Mouse (Mus musculus): ENCODE data around the gene Pam. TPM values are rescaled to one million over a fixed set of nuclear protein-coding genes. Genes with fewer than 3 reads are reported as not detected.

Gene Pam
- polyA plus RNA-seq, 1 experiment from 2014 or later = 21.5 TPM

GRCm38 (mm10) chr1:97938053-97938452 lies 157.4 kb downstream of the Pam start:
- Histone ChIP-seq H3K9me3 (ENCODE audit: control insufficient read depth, low read length) (no peaks in the 10 kb centered on the region), H3K4me2 (ENCODE audit: low read depth, low read length, severe bottlenecking) (no peak overlapping the region), H3K27me3 (ENCODE audit: control insufficient read depth, insufficient read depth, low read length) (no peaks in the 10 kb centered on the region), H3K27ac (ENCODE audit: low read depth, low read length) (no peak overlapping the region), H3K36me3 (ENCODE audit: control insufficient read depth, insufficient read depth, low read length) (no peaks in the 10 kb centered on the region), H3K4me3 (ENCODE audit: low read depth, low read length) (no peak overlapping the region), H3K9ac (ENCODE audit: low read length) (no peak overlapping the region), H3K4me1 (replicated peaks; ENCODE audit: control insufficient read depth, insufficient read depth, low read length) (no peaks in the 10 kb centered on the region)
- no peak for ATAC-seq (replicated peaks; ENCODE audit: low FRiP score)
- no peak for DNase-seq (ENCODE audit: low spot score)
- WGBS = 56% methylated on average over 3 of the region's 3 CpGs

- Histone ChIP-seq H3K4me2 (ENCODE audit: low read depth, low read length, severe bottlenecking) (no peak overlapping the region), H3K36me3 (ENCODE audit: control insufficient read depth, insufficient read depth, low read length) (no peaks in the 10 kb centered on the region), H3K4me3 (ENCODE audit: low read depth, low read length) (no peak overlapping the region), H3K4me1 (replicated peaks; ENCODE audit: control insufficient read depth, insufficient read depth, low read length) (no peaks in the 10 kb centered on the region; the same call in 1 of the 2 replicates), H3K9me3 (ENCODE audit: control insufficient read depth, low read length) (no peaks in the 10 kb centered on the region), H3K27me3 (ENCODE audit: control insufficient read depth, insufficient read depth, low read length) (no peaks in the 10 kb centered on the region), H3K9ac (ENCODE audit: low read length) (no peak overlapping the region), H3K27ac (ENCODE audit: low read depth, low read length) (no peak overlapping the region)
- no peak for ATAC-seq (replicated peaks; ENCODE audit: low FRiP score)
- no peak for DNase-seq (ENCODE audit: low spot score)
Measured at GRCm38 (mm10) chr1:97934940-97935339, 160.5 kb downstream of the Pam start.

- 53% methylated on average over 4 of the region's 4 CpGs for WGBS
- peaks cover 5% of the 10 kb centered on the region; the same call in 1 of the 2 replicates for H3K4me1 ChIP-seq (replicated peaks; ENCODE audit: control insufficient read depth, insufficient read depth, low read length)
- no peak for DNase-seq (ENCODE audit: low spot score)
- no peak; the same call in 1 of the 2 replicates for ATAC-seq (replicated peaks; ENCODE audit: low FRiP score)
- H3K9ac ChIP-seq (ENCODE audit: low read length) = no peak overlapping the region
- no peak overlapping the region for H3K4me3 ChIP-seq (ENCODE audit: low read depth, low read length)
- no peaks in the 10 kb centered on the region for H3K36me3 ChIP-seq (ENCODE audit: control insufficient read depth, insufficient read depth, low read length)
- no peaks in the 10 kb centered on the region for H3K27me3 ChIP-seq (ENCODE audit: control insufficient read depth, insufficient read depth, low read length)
- no peaks in the 10 kb centered on the region for H3K9me3 ChIP-seq (ENCODE audit: control insufficient read depth, low read length)
- H3K4me2 ChIP-seq (ENCODE audit: low read depth, low read length, severe bottlenecking) = no peak overlapping the region
- no peak overlapping the region for H3K27ac ChIP-seq (ENCODE audit: low read depth, low read length)
Measured at GRCm38 (mm10) chr1:97931220-97931619, 164.2 kb downstream of the Pam start.

- no peak overlapping the region for H3K27ac ChIP-seq (ENCODE audit: low read depth, low read length)
- H3K27me3 ChIP-seq (ENCODE audit: control insufficient read depth, insufficient read depth, low read length) = no peaks in the 10 kb centered on the region
- H3K36me3 ChIP-seq (ENCODE audit: control insufficient read depth, insufficient read depth, low read length) = no peaks in the 10 kb centered on the region
- H3K4me2 ChIP-seq (ENCODE audit: low read depth, low read length, severe bottlenecking) = 0 out of 2 replicates have a peak overlapping the region, but pooled peaks have one; percentile 21
- WGBS = 21% methylated on average over 4 of the region's 4 CpGs
- H3K4me1 ChIP-seq (replicated peaks; ENCODE audit: control insufficient read depth, insufficient read depth, low read length) = peaks cover 5% of the 10 kb centered on the region; the same call in 1 of the 2 replicates
- no peak for DNase-seq (ENCODE audit: low spot score)
- no peak overlapping the region for H3K4me3 ChIP-seq (ENCODE audit: low read depth, low read length)
- no peak overlapping the region for H3K9ac ChIP-seq (ENCODE audit: low read length)
- H3K9me3 ChIP-seq (ENCODE audit: control insufficient read depth, low read length) = no peaks in the 10 kb centered on the region
- ATAC-seq (replicated peaks; ENCODE audit: low FRiP score) = peak; percentile 88
Measured at GRCm38 (mm10) chr1:97929415-97930028, 165.9 kb downstream of the Pam start.

GRCm38 (mm10) chr1:97926789-97927188 lies 168.7 kb downstream of the Pam start:
- Histone ChIP-seq H3K4me1 (replicated peaks; ENCODE audit: control insufficient read depth, insufficient read depth, low read length) (peaks cover 7% of the 10 kb centered on the region; the same call in 1 of the 2 replicates), H3K4me2 (ENCODE audit: low read depth, low read length, severe bottlenecking) (no peak overlapping the region), H3K36me3 (ENCODE audit: control insufficient read depth, insufficient read depth, low read length) (no peaks in the 10 kb centered on the region), H3K27me3 (ENCODE audit: control insufficient read depth, insufficient read depth, low read length) (no peaks in the 10 kb centered on the region), H3K9ac (ENCODE audit: low read length) (no peak overlapping the region), H3K4me3 (ENCODE audit: low read depth, low read length) (no peak overlapping the region), H3K27ac (ENCODE audit: low read depth, low read length) (no peak overlapping the region), H3K9me3 (ENCODE audit: control insufficient read depth, low read length) (no peaks in the 10 kb centered on the region)
- no peak for DNase-seq (ENCODE audit: low spot score)
- ATAC-seq (replicated peaks; ENCODE audit: low FRiP score) = no peak
- 92% methylated on average over 7 of the region's 7 CpGs for WGBS

GRCm38 (mm10) chr1:97926017-97926540 lies 169.4 kb downstream of the Pam start:
- no peak for ATAC-seq (replicated peaks; ENCODE audit: low FRiP score)
- peaks cover 7% of the 10 kb centered on the region; the same call in 1 of the 2 replicates for H3K4me1 ChIP-seq (replicated peaks; ENCODE audit: control insufficient read depth, insufficient read depth, low read length)
- no peaks in the 10 kb centered on the region for H3K9me3 ChIP-seq (ENCODE audit: control insufficient read depth, low read length)
- WGBS = 86% methylated on average over 2 of the region's 2 CpGs
- H3K4me3 ChIP-seq (ENCODE audit: low read depth, low read length) = no peak overlapping the region
- no peaks in the 10 kb centered on the region for H3K36me3 ChIP-seq (ENCODE audit: control insufficient read depth, insufficient read depth, low read length)
- no peak overlapping the region for H3K27ac ChIP-seq (ENCODE audit: low read depth, low read length)
- no peak for DNase-seq (ENCODE audit: low spot score)
- H3K27me3 ChIP-seq (ENCODE audit: control insufficient read depth, insufficient read depth, low read length) = no peaks in the 10 kb centered on the region
- H3K9ac ChIP-seq (ENCODE audit: low read length) = no peak overlapping the region
- H3K4me2 ChIP-seq (ENCODE audit: low read depth, low read length, severe bottlenecking) = no peak overlapping the region

GRCm38 (mm10) chr1:97922395-97922794 lies 173.1 kb downstream of the Pam start:
- DNase-seq (ENCODE audit: low spot score) (no peak), ATAC-seq (replicated peaks; ENCODE audit: low FRiP score) (0 out of 2 replicates have a peak, but pooled peaks have one; percentile 27)
- Histone ChIP-seq H3K27ac (ENCODE audit: low read depth, low read length) (no peak overlapping the region), H3K4me1 (replicated peaks; ENCODE audit: control insufficient read depth, insufficient read depth, low read length) (0 out of 2 replicates have a peak, but pooled peaks cover 2% of the 10 kb centered on the region), H3K27me3 (ENCODE audit: control insufficient read depth, insufficient read depth, low read length) (no peaks in the 10 kb centered on the region), H3K9ac (ENCODE audit: low read length) (no peak overlapping the region), H3K36me3 (ENCODE audit: control insufficient read depth, insufficient read depth, low read length) (no peaks in the 10 kb centered on the region), H3K4me2 (ENCODE audit: low read depth, low read length, severe bottlenecking) (no peak overlapping the region), H3K4me3 (ENCODE audit: low read depth, low read length) (no peak overlapping the region), H3K9me3 (ENCODE audit: control insufficient read depth, low read length) (no peaks in the 10 kb centered on the region)
- 93% methylated on average over 6 of the region's 6 CpGs for WGBS

GRCm38 (mm10) chr1:97921886-97922285 lies 173.6 kb downstream of the Pam start:
- no peak for DNase-seq (ENCODE audit: low spot score)
- no peak overlapping the region for H3K27ac ChIP-seq (ENCODE audit: low read depth, low read length)
- H3K4me1 ChIP-seq (replicated peaks; ENCODE audit: control insufficient read depth, insufficient read depth, low read length) = 0 out of 2 replicates have a peak, but pooled peaks cover 2% of the 10 kb centered on the region
- H3K27me3 ChIP-seq (ENCODE audit: control insufficient read depth, insufficient read depth, low read length) = no peaks in the 10 kb centered on the region
- no peak overlapping the region for H3K9ac ChIP-seq (ENCODE audit: low read length)
- H3K36me3 ChIP-seq (ENCODE audit: control insufficient read depth, insufficient read depth, low read length) = no peaks in the 10 kb centered on the region
- no peak for ATAC-seq (replicated peaks; ENCODE audit: low FRiP score)
- H3K4me2 ChIP-seq (ENCODE audit: low read depth, low read length, severe bottlenecking) = no peak overlapping the region
- WGBS = 84% methylated on average over 1 of the region's 1 CpGs
- H3K4me3 ChIP-seq (ENCODE audit: low read depth, low read length) = no peak overlapping the region
- no peaks in the 10 kb centered on the region for H3K9me3 ChIP-seq (ENCODE audit: control insufficient read depth, low read length)

- H3K9ac ChIP-seq (ENCODE audit: low read length) = no peak overlapping the region
- no peak overlapping the region for H3K27ac ChIP-seq (ENCODE audit: low read depth, low read length)
- no peaks in the 10 kb centered on the region for H3K36me3 ChIP-seq (ENCODE audit: control insufficient read depth, insufficient read depth, low read length)
- ATAC-seq (replicated peaks; ENCODE audit: low FRiP score) (no peak), DNase-seq (ENCODE audit: low spot score) (no peak)
- no peaks in the 10 kb centered on the region for H3K27me3 ChIP-seq (ENCODE audit: control insufficient read depth, insufficient read depth, low read length)
- WGBS = 81% methylated on average over 8 of the region's 8 CpGs
- H3K9me3 ChIP-seq (ENCODE audit: control insufficient read depth, low read length) = no peaks in the 10 kb centered on the region
- 0 out of 2 replicates have a peak, but pooled peaks cover 2% of the 10 kb centered on the region for H3K4me1 ChIP-seq (replicated peaks; ENCODE audit: control insufficient read depth, insufficient read depth, low read length)
- no peak overlapping the region for H3K4me3 ChIP-seq (ENCODE audit: low read depth, low read length)
- no peak overlapping the region for H3K4me2 ChIP-seq (ENCODE audit: low read depth, low read length, severe bottlenecking)
Measured at GRCm38 (mm10) chr1:97918495-97918894, 177.0 kb downstream of the Pam start.

Measured in forebrain, embryonic 11.5 days (tissue).